Mouse (Mus musculus): ENCODE results near the gene Hist1h2ad. TPM values are rescaled to one million over a fixed set of nuclear protein-coding genes. Genes with fewer than 3 reads are reported as not detected.
A peak's percentile ranks its signal among the peaks of the same experiment; 100 is the strongest.
"Not testable (repeated sequence)": the region's sequence is repeated elsewhere in the genome, so short reads cannot be mapped to it uniquely, and the experiment has no call there.

Gene Hist1h2ad
- total and polyA plus RNA-seq, 3 experiments = 13.2 to 744 TPM; not detected in 1

GRCm38 (mm10) chr13:23621532-23622174 is 47.5 kb downstream of the Hist1h2ad start (continued):
- TF ChIP-seq RCOR1 (conservative IDR thresholded peaks at IDR 0.05; ENCODE audit: low read depth, low read length) = peak; percentile 85
- TF ChIP-seq MEF2A (IDR thresholded peaks at IDR 0.05; ENCODE audit: borderline replicate concordance, low read depth, low read length) = peak; percentile 50; the same call in 1 of the 2 replicates
- TF ChIP-seq MYC (IDR thresholded peaks at IDR 0.05; ENCODE audit: low read depth, low read length) = no peak
- peak; percentile 98 for TF ChIP-seq ZMIZ1 (IDR thresholded peaks at IDR 0.05; ENCODE audit: low read depth, low read length)
- peak; percentile 35; the same call in 1 of the 2 replicates for TF ChIP-seq USF2 (conservative IDR thresholded peaks at IDR 0.05; ENCODE audit: low read depth, low read length)
- no peak for TF ChIP-seq JUN (IDR thresholded peaks at IDR 0.05; ENCODE audit: insufficient read depth, low read depth, low read length)
- peak; percentile 95 for TF ChIP-seq POLR2A (IDR thresholded peaks at IDR 0.05; ENCODE audit: low read depth, low read length)
- no peak for TF ChIP-seq ELF1 (IDR thresholded peaks at IDR 0.05; ENCODE audit: low read depth, low read length)
- no peak for TF ChIP-seq CTCF (conservative IDR thresholded peaks at IDR 0.05 in 1 of 2, IDR thresholded peaks at IDR 0.05 in 1 of 2; ENCODE audit: low read depth in 2 of 2, low read length in 2 of 2)
- TF ChIP-seq MXI1 (IDR thresholded peaks at IDR 0.05; ENCODE audit: low read depth, low read length) = no peak
- peak; percentile 42 for TF ChIP-seq SMC3 (IDR thresholded peaks at IDR 0.05; ENCODE audit: low read depth, low read length)
- TF ChIP-seq BHLHE40 (IDR thresholded peaks at IDR 0.05; ENCODE audit: low read depth, low read length) = no peak
- TF ChIP-seq GABPA (IDR thresholded peaks at IDR 0.05; ENCODE audit: insufficient replicate concordance, low read depth, low read length) = no peak
- peak; percentile 88 for TF ChIP-seq CHD2 (IDR thresholded peaks at IDR 0.05; ENCODE audit: low read length)
- TF ChIP-seq UBTF (IDR thresholded peaks at IDR 0.05; ENCODE audit: low read depth, low read length) = peak; percentile 99; the same call in 1 of the 2 replicates
- peak; percentile 58; the same call in 1 of the 2 replicates for TF ChIP-seq TCF12 (IDR thresholded peaks at IDR 0.05; ENCODE audit: low read depth, low read length)

- TF ChIP-seq ELF1 (IDR thresholded peaks at IDR 0.05; ENCODE audit: low read depth, low read length) (peak; percentile 72; the same call in 1 of the 2 replicates), TCF12 (IDR thresholded peaks at IDR 0.05; ENCODE audit: low read depth, low read length) (peak; percentile 99), IRF4 (IDR thresholded peaks at IDR 0.05; ENCODE audit: low read depth, low read length) (peak; percentile 45; the same call in 1 of the 2 replicates), MEF2A (IDR thresholded peaks at IDR 0.05; ENCODE audit: borderline replicate concordance, low read depth, low read length) (peak; percentile 60), UBTF (IDR thresholded peaks at IDR 0.05; ENCODE audit: low read depth, low read length) (peak; percentile 99), ETS1 (conservative IDR thresholded peaks at IDR 0.05; ENCODE audit: low read depth, low read length) (peak; percentile 44; the same call in 1 of the 2 replicates), MAZ (IDR thresholded peaks at IDR 0.05; ENCODE audit: low read depth, low read length) (peak; percentile 85), POLR2A (IDR thresholded peaks at IDR 0.05; ENCODE audit: low read depth, low read length) (peak; percentile 93), HCFC1 (IDR thresholded peaks at IDR 0.05; ENCODE audit: low read depth, low read length) (peak; percentile 69), TBP (conservative IDR thresholded peaks at IDR 0.05; ENCODE audit: low read depth, low read length) (peak; percentile 98), BHLHE40 (IDR thresholded peaks at IDR 0.05; ENCODE audit: low read depth, low read length) (peak; percentile 37; the same call in 1 of the 2 replicates), MXI1 (IDR thresholded peaks at IDR 0.05; ENCODE audit: low read depth, low read length) (peak; percentile 83), KAT2A (IDR thresholded peaks at IDR 0.05; ENCODE audit: insufficient replicate concordance, low read length) (peak; percentile 67; the same call in 1 of the 2 replicates), NRF1 (IDR thresholded peaks at IDR 0.05; ENCODE audit: low read depth, low read length) (peak; percentile 41), NELFE (IDR thresholded peaks at IDR 0.05; ENCODE audit: low read depth, low read length) (peak; percentile 100), ZMIZ1 (IDR thresholded peaks at IDR 0.05; ENCODE audit: low read depth, low read length) (peak; percentile 100), USF2 (conservative IDR thresholded peaks at IDR 0.05; ENCODE audit: low read depth, low read length) (peak; percentile 50; the same call in 1 of the 2 replicates), SIN3A (IDR thresholded peaks at IDR 0.05; ENCODE audit: low read length) (peak; percentile 74; the same call in 1 of the 2 replicates), MAX (IDR thresholded peaks at IDR 0.05; ENCODE audit: low read length) (peak; percentile 53; the same call in 1 of the 2 replicates), RCOR1 (conservative IDR thresholded peaks at IDR 0.05; ENCODE audit: low read depth, low read length) (peak; percentile 89; the same call in 1 of the 2 replicates), POLR2AphosphoS2 (IDR thresholded peaks at IDR 0.05; ENCODE audit: low read depth, low read length) (peak; percentile 91)
- Histone ChIP-seq H3K4me3 (replicated peaks in 1 of 3; ENCODE audit: low read depth in 2 of 3, low read length in 2 of 3, poor library complexity in 1 of 3) (peak within 1 kb of the TSS; percentile 50 to 61 (median 55)), H3K4me2 (ENCODE audit: insufficient read depth, low read depth, poor library complexity, severe bottlenecking) (peak within 1 kb of the TSS; percentile 59), H3K9ac (ENCODE audit: insufficient read depth, low read depth) (peak within 1 kb of the TSS; percentile 69), H3K27ac (ENCODE audit: insufficient read depth, low read depth) (peak within 1 kb of the TSS; percentile 98), H3K4me1 (ENCODE audit: control insufficient read depth in 1 of 2, insufficient read depth in 2 of 2) (peaks cover 0 to 12% of the 10 kb centered on the region in 2 experiments; a peak in 3 of 4 replicates)
- H3K27me3 ChIP-seq (replicated peaks); H3K79me2 ChIP-seq (replicated peaks; ENCODE audit: control insufficient read depth, extremely low read depth, insufficient read depth, poor library complexity, severe bottlenecking); H3K36me3 ChIP-seq (replicated peaks in 1 of 2; ENCODE audit: control insufficient read depth in 1 of 2, insufficient read depth in 1 of 2, low read length in 1 of 2); in situ Hi-C loops (cut with MboI; ENCODE audit: low pct_ligation_motif_present, low pct_unique_long_range_greater_than_20kb, low sequenced_read_pairs); H3K9me3 ChIP-seq (replicated peaks; ENCODE audit: low read length); dilution Hi-C loops (cut with MboI; ENCODE audit: extremely low pct_ligation_motif_present, extremely low pct_unique_long_range_greater_than_20kb, low sequenced_read_pairs): not testable (repeated sequence)
- DNase-seq (ENCODE audit: extremely low read depth) = peak; percentile 81
Observed at GRCm38 (mm10) chr13:23622175-23622671, 48.0 kb downstream of the Hist1h2ad start, which contains the start of gene Hist1h1e. Gene Hist1h1e (minus strand): TSS chr13:23622558.

All from CH12.LX (cell line).